Mouse (Mus musculus) kidney, embryonic 16.5 days (tissue): ENCODE results near the gene Ctag2. TPM values are rescaled to one million over a fixed set of nuclear protein-coding genes. Genes with fewer than 3 reads are reported as not detected.

ENCODE experiments used
- ATAC-seq: fragments of 200-750 bp; cut with Nextera tagmentation; 2 replicates; pipeline ENCODE4 v1.8.0; 2017; ENCODE audit warnings: moderate TSS enrichment; ENCODE audit not compliant: low FRiP score, low TSS enrichment
- H3K27ac ChIP-seq: fragments of 300-500 bp; sonication (generic); 2 replicates; pipeline ENCODE4 v1.5.1; 2014; ENCODE audit warnings: low read length
- H3K27me3 ChIP-seq: fragments of 300-500 bp; sonication (generic); 2 replicates; pipeline ENCODE4 v1.6.1; 2014; ENCODE audit warnings: low read length, control low read depth, mixed read lengths; ENCODE audit not compliant: insufficient read depth
- H3K36me3 ChIP-seq: fragments of 300-500 bp; sonication (generic); 2 replicates; pipeline ENCODE4 v1.6.1; 2014; ENCODE audit warnings: low read length, control low read depth, mixed read lengths; ENCODE audit not compliant: insufficient read depth
- H3K4me1 ChIP-seq: fragments of 300-500 bp; sonication (generic); 2 replicates; pipeline ENCODE4 v1.6.1; 2014; ENCODE audit warnings: low read length, control low read depth, mixed read lengths; ENCODE audit not compliant: insufficient read depth
- H3K4me2 ChIP-seq: fragments of 300-500 bp; sonication (generic); replicated peaks from 2 replicates; pipeline ENCODE4 v1.6.1; 2014; ENCODE audit warnings: low read depth, low read length
- H3K4me3 ChIP-seq: fragments of 300-500 bp; sonication (generic); 2 replicates; pipeline ENCODE4 v1.5.1; 2014; ENCODE audit warnings: mild to moderate bottlenecking, low read length
- H3K9ac ChIP-seq: fragments of 300-500 bp; sonication (generic); replicated peaks from 2 replicates; pipeline ENCODE4 v1.6.1; 2014; ENCODE audit warnings: low read length
- H3K9me3 ChIP-seq: fragments of 300-500 bp; sonication (generic); 2 replicates; pipeline ENCODE4 v1.6.1; 2016; ENCODE audit warnings: low read length, control low read depth
- WGBS: fragments of 180-500 bp; shearing (Covaris S2); extraction: QIAGEN DNeasy Blood & Tissue Kit; methylation state at CpG from one replicate; pipeline ENCODE4 v1.1.7; 2014; 5-methylcytosine and 5-hydroxymethylcytosine counted together
- polyA plus RNA-seq: library from polyadenylated mRNA; unstranded; fragments of >200 nt; fragmentation: Nextera tagmentation; extraction: Ambion mirVana; gene quantifications from 2 replicates; pipeline ENCODE4 v1.2.1, GENCODE M21; 2015

The Ctag2 gene
- not detected in 2 replicates for polyA plus RNA-seq

GRCm38 (mm10) chrX:65047344-65047743 is at the start of gene Ctag2:
Gene Ctag2, plus strand, starts transcription at chrX:65047644.
- no peak within 1 kb of the TSS for H3K4me3 ChIP-seq
- H3K36me3 ChIP-seq, result no peaks in the 10 kb centered on the region
- no peak within 1 kb of the TSS for H3K27ac ChIP-seq
- no peak within 1 kb of the TSS for H3K9ac ChIP-seq
- no peaks in the 10 kb centered on the region for H3K9me3 ChIP-seq
- H3K4me2 ChIP-seq, result no peak within 1 kb of the TSS
- H3K4me1 ChIP-seq, result no peaks in the 10 kb centered on the region
- ATAC-seq, result no peak
- H3K27me3 ChIP-seq, result no peaks in the 10 kb centered on the region
- 91% methylated on average over 7 of the region's 7 CpGs for WGBS
